8 mouse cellular contexts compared by ENCODE assay signal in genomic region chr17:24653967-24654710, GRCm38 (mm10). TPM values are rescaled to one million over a fixed set of nuclear protein-coding genes. Genes with fewer than 3 reads are reported as not detected.
DNase-seq lines count a peak whose midpoint lies in the region; ATAC-seq and TF ChIP-seq lines count a peak whose summit lies in the region.

No protein-coding gene starts in this region.

- peak; percentile 90 for TF ChIP-seq CTCF in forebrain, postnatal 0 days (IDR thresholded peaks at IDR 0.05; ENCODE audit: low read depth)
- TF ChIP-seq CTCF in small intestine, adult 2 months (IDR thresholded peaks at IDR 0.05; ENCODE audit: extremely low read depth, insufficient read length, insufficient replicate concordance, low read depth, low read length): peak; percentile 93

- intact Hi-C loops in heart, postnatal 25 days (cut with DNase I): loop anchor here (2.0 to 5.0 kb wide), 3 partner anchors 25 to 127 kb away; partner anchors contain the start of gene Traf7

- H3K36me3 ChIP-seq in forebrain, postnatal 0 days (ENCODE audit: insufficient read depth): no peaks in the 10 kb centered on the region
- no peaks in the 10 kb centered on the region for H3K36me3 ChIP-seq in hindbrain, embryonic 11.5 days (ENCODE audit: control insufficient read depth, insufficient read depth, low read length)
- H3K36me3 ChIP-seq in limb, embryonic 10.5 days: no peaks in the 10 kb centered on the region
- no peaks in the 10 kb centered on the region for H3K36me3 ChIP-seq in small intestine, adult 2 months (ENCODE audit: control insufficient read depth, insufficient read depth, low read length)

- 5% methylated on average over 19 of the region's 19 CpGs for whole genome bisulfite sequencing in forebrain, postnatal 0 days
- 4% methylated on average over 19 of the region's 19 CpGs for WGBS in hindbrain, embryonic 11.5 days
- 5% methylated on average over 19 of the region's 19 CpGs for WGBS in limb, embryonic 10.5 days
- WGBS in small intestine, adult 2 months: 5% methylated on average over 19 of the region's 19 CpGs

- H3K4me1 ChIP-seq in forebrain, postnatal 0 days (ENCODE audit: insufficient read depth): peaks cover 10% of the 10 kb centered on the region; the same call in 1 of the 2 replicates
- peaks cover 8% of the 10 kb centered on the region; the same call in 1 of the 2 replicates for H3K4me1 ChIP-seq in hindbrain, embryonic 11.5 days (replicated peaks; ENCODE audit: control insufficient read depth, insufficient read depth, low read length)
- peaks cover 40% of the 10 kb centered on the region for H3K4me1 ChIP-seq in limb, embryonic 10.5 days
- H3K4me1 ChIP-seq in small intestine, adult 2 months (ENCODE audit: control insufficient read depth, insufficient read depth, insufficient read length, low read length): peaks cover 10% of the 10 kb centered on the region; the same call in 1 of the 2 replicates

- H3K27ac ChIP-seq in forebrain, postnatal 0 days (ENCODE audit: low read depth, low read length): no peak overlapping the region
- no peak overlapping the region for H3K27ac ChIP-seq in hindbrain, embryonic 11.5 days (ENCODE audit: low read depth, low read length)
- peak overlapping the region; percentile 81 for H3K27ac ChIP-seq in limb, embryonic 10.5 days
- H3K27ac ChIP-seq in small intestine, adult 2 months (ENCODE audit: insufficient read depth, low read depth, low read length): no peak overlapping the region

- peak overlapping the region; percentile 20; the same call in 1 of the 2 replicates for H3K4me3 ChIP-seq in forebrain, postnatal 0 days (ENCODE audit: low read depth, low read length)
- no peak overlapping the region for H3K4me3 ChIP-seq in hindbrain, embryonic 11.5 days (ENCODE audit: low read depth, low read length)
- peak overlapping the region; percentile 48 for H3K4me3 ChIP-seq in limb, embryonic 10.5 days
- H3K4me3 ChIP-seq in small intestine, adult 2 months (ENCODE audit: low read depth, low read length): peak overlapping the region; percentile 26

- H3K27me3 ChIP-seq in forebrain, postnatal 0 days (ENCODE audit: insufficient read depth, low read length): peaks cover 24% of the 10 kb centered on the region
- peaks cover 37% of the 10 kb centered on the region for H3K27me3 ChIP-seq in hindbrain, embryonic 11.5 days (ENCODE audit: control insufficient read depth, insufficient read depth, low read length)
- peaks cover 51% of the 10 kb centered on the region for H3K27me3 ChIP-seq in limb, embryonic 10.5 days (ENCODE audit: low read depth, poor library complexity, severe bottlenecking)
- H3K27me3 ChIP-seq in small intestine, adult 2 months (ENCODE audit: control insufficient read depth, insufficient read depth, low read length): peaks cover 26% of the 10 kb centered on the region

- peak overlapping the region; percentile 42 for H3K4me2 ChIP-seq in forebrain, postnatal 0 days (ENCODE audit: low read depth)
- H3K4me2 ChIP-seq in hindbrain, embryonic 11.5 days (replicated peaks; ENCODE audit: low read depth, low read length): peak overlapping the region; percentile 20

- no peak overlapping the region for H3K9ac ChIP-seq in forebrain, postnatal 0 days
- no peak overlapping the region for H3K9ac ChIP-seq in hindbrain, embryonic 11.5 days (ENCODE audit: low read depth, low read length)

- TF ChIP-seq POLR2A in small intestine, adult 2 months (IDR thresholded peaks at IDR 0.05; ENCODE audit: low read depth, low read length): no peak

- no peaks in the 10 kb centered on the region for H3K9me3 ChIP-seq in forebrain, postnatal 0 days (ENCODE audit: low read length)
- no peaks in the 10 kb centered on the region for H3K9me3 ChIP-seq in hindbrain, embryonic 11.5 days (ENCODE audit: control insufficient read depth, low read length)
- H3K9me3 ChIP-seq in limb, embryonic 10.5 days (replicated peaks): no peaks in the 10 kb centered on the region

- peak; percentile 54; the same call in 1 of the 2 replicates for ATAC-seq in forebrain, postnatal 0 days
- peak; percentile 70 for ATAC-seq in hindbrain, embryonic 11.5 days (ENCODE audit: low FRiP score)

- DNase-seq in heart, adult 11 months: peak; percentile 96
- no peak for DNase-seq in heart, postnatal 25 days (ENCODE audit: low spot score)
- peak; percentile 77 for DNase-seq in cerebellum, adult 9-10 months
- peak; percentile 81 for DNase-seq in forebrain, postnatal 0 days
- DNase-seq in hindbrain, embryonic 11.5 days (ENCODE audit: low spot score): peak; percentile 93
- DNase-seq in limb, embryonic 10.5 days (ENCODE audit: low spot score): peak; percentile 95
- DNase-seq in mesoderm, embryonic 11.5 days (ENCODE audit: low read depth, low spot score): peak; percentile 56

RNA-seq across cellular contexts. Expression of gene Slc9a3r2, which starts 4.0 kb away (rescaled TPM):
- 100 to 1,000 TPM in 1 of 2 experiments, 10 to 100 TPM in 1; 96.0 to 135 TPM for total RNA-seq in heart, postnatal 25 days (2021)
- 43.5 and 54.5 TPM in 2 replicates for total RNA-seq in forebrain, postnatal 0 days (2014; rRNA removed)
- 42.0 and 48.3 TPM in 2 replicates for polyA plus RNA-seq in forebrain, postnatal 0 days (2015; fragmentation: Nextera tagmentation; extraction: Ambion mirVana)
- 36.0 and 36.3 TPM in 2 replicates for polyA plus RNA-seq in hindbrain, embryonic 11.5 days (2014; fragmentation: Nextera tagmentation; extraction: Ambion mirVana)
- 47.2 and 57.1 TPM in 2 replicates for polyA plus RNA-seq in limb, embryonic 10.5 days (2016; fragmentation: Nextera tagmentation; extraction: Ambion mirVana)
- 35.6 and 44.9 TPM in 2 replicates for polyA plus RNA-seq in small intestine, adult 2 months (2012; rRNA removed)

RNA-seq across cellular contexts. Expression of gene Npw, which starts 4.1 kb away (rescaled TPM):
- total RNA-seq in heart, postnatal 25 days (2021): not detected
- not detected in 2 replicates for total RNA-seq in forebrain, postnatal 0 days (2014; rRNA removed)
- polyA plus RNA-seq in forebrain, postnatal 0 days (2015; fragmentation: Nextera tagmentation; extraction: Ambion mirVana): 0.64 and 0.96 TPM in 2 replicates
- polyA plus RNA-seq in hindbrain, embryonic 11.5 days (2014; fragmentation: Nextera tagmentation; extraction: Ambion mirVana): not detected in 2 replicates
- polyA plus RNA-seq in limb, embryonic 10.5 days (2016; fragmentation: Nextera tagmentation; extraction: Ambion mirVana): 0.88 and 1.1 TPM in 2 replicates
- polyA plus RNA-seq in small intestine, adult 2 months (2012; rRNA removed): 2.0 and 6.5 TPM in 2 replicates

RNA-seq across cellular contexts. Expression of gene Zfp598, which starts 15.3 kb away (rescaled TPM):
- total RNA-seq in heart, postnatal 25 days (2021): 10 to 100 TPM; 17.5 to 17.9 TPM
- 31.2 and 41.5 TPM in 2 replicates for total RNA-seq in forebrain, postnatal 0 days (2014; rRNA removed)
- 14.6 and 15.0 TPM in 2 replicates for polyA plus RNA-seq in forebrain, postnatal 0 days (2015; fragmentation: Nextera tagmentation; extraction: Ambion mirVana)
- polyA plus RNA-seq in hindbrain, embryonic 11.5 days (2014; fragmentation: Nextera tagmentation; extraction: Ambion mirVana): 24.7 and 24.8 TPM in 2 replicates
- 34.5 and 36.7 TPM in 2 replicates for polyA plus RNA-seq in limb, embryonic 10.5 days (2016; fragmentation: Nextera tagmentation; extraction: Ambion mirVana)
- 41.1 and 85.8 TPM in 2 replicates for polyA plus RNA-seq in small intestine, adult 2 months (2012; rRNA removed)

RNA-seq across cellular contexts. Expression of gene Nthl1, which starts 21.7 kb away (rescaled TPM):
- total RNA-seq in heart, postnatal 25 days (2021): 1 to 10 TPM; 2.8 to 3.4 TPM
- 10.1 and 10.2 TPM in 2 replicates for total RNA-seq in forebrain, postnatal 0 days (2014; rRNA removed)
- 8.6 and 9.8 TPM in 2 replicates for polyA plus RNA-seq in forebrain, postnatal 0 days (2015; fragmentation: Nextera tagmentation; extraction: Ambion mirVana)
- 12.0 and 16.2 TPM in 2 replicates for polyA plus RNA-seq in hindbrain, embryonic 11.5 days (2014; fragmentation: Nextera tagmentation; extraction: Ambion mirVana)
- 27.5 and 31.2 TPM in 2 replicates for polyA plus RNA-seq in limb, embryonic 10.5 days (2016; fragmentation: Nextera tagmentation; extraction: Ambion mirVana)
- polyA plus RNA-seq in small intestine, adult 2 months (2012; rRNA removed): 6.0 and 7.2 TPM in 2 replicates

RNA-seq across cellular contexts. Expression of gene Tsc2, which starts 21.7 kb away (rescaled TPM):
- 100 to 1,000 TPM in 1 of 2 experiments, 10 to 100 TPM in 1; 93.9 to 101 TPM for total RNA-seq in heart, postnatal 25 days (2021)
- 81.2 and 92.6 TPM in 2 replicates for total RNA-seq in forebrain, postnatal 0 days (2014; rRNA removed)
- 44.2 and 56.2 TPM in 2 replicates for polyA plus RNA-seq in forebrain, postnatal 0 days (2015; fragmentation: Nextera tagmentation; extraction: Ambion mirVana)
- polyA plus RNA-seq in hindbrain, embryonic 11.5 days (2014; fragmentation: Nextera tagmentation; extraction: Ambion mirVana): 46.5 and 53.6 TPM in 2 replicates
- 63.2 and 79.5 TPM in 2 replicates for polyA plus RNA-seq in limb, embryonic 10.5 days (2016; fragmentation: Nextera tagmentation; extraction: Ambion mirVana)
- polyA plus RNA-seq in small intestine, adult 2 months (2012; rRNA removed): 52.8 and 83.5 TPM in 2 replicates
